Mouse (Mus musculus): ENCODE results near the gene Pelp1. TPM values are rescaled to one million over a fixed set of nuclear protein-coding genes. Genes with fewer than 3 reads are reported as not detected.

The Pelp1 gene
- 15.5 and 17.9 TPM in 2 replicates for polyA plus RNA-seq (2012; rRNA removed)

- WGBS: under 1% methylated on average over 59 of the region's 59 CpGs
- DNase-seq (ENCODE audit: low read depth in 1 of 2, low spot score in 2 of 2): peak; percentile 58 to 74
- Histone ChIP-seq H3K4me1 (ENCODE audit: control insufficient read depth, insufficient read depth, insufficient read length) (peaks cover 3% of the 10 kb centered on the region), H3K27me3 (ENCODE audit: control insufficient read depth, insufficient read depth, low read length) (no peaks in the 10 kb centered on the region), H3K36me3 (ENCODE audit: control insufficient read depth, insufficient read depth, low read length) (no peaks in the 10 kb centered on the region; the same call in none of the 2 replicates), H3K4me3 (ENCODE audit: extremely low read depth, insufficient read depth, insufficient read length) (peak within 1 kb of the TSS; percentile 100), H3K27ac (ENCODE audit: insufficient read depth, low read length) (peak within 1 kb of the TSS; percentile 77)
- TF ChIP-seq CTCF (IDR thresholded peaks at IDR 0.05; ENCODE audit: extremely low read depth, insufficient read depth, insufficient read length, insufficient replicate concordance) (no peak), POLR2A (IDR thresholded peaks at IDR 0.05; ENCODE audit: low read depth, low read length) (no peak)
Measured at GRCm38 (mm10) chr11:70409594-70410296, at the start of gene Pelp1. Gene Pelp1 (minus strand): TSS chr11:70410031.

- TF ChIP-seq POLR2A (IDR thresholded peaks at IDR 0.05; ENCODE audit: low read depth, low read length) (no peak), CTCF (IDR thresholded peaks at IDR 0.05; ENCODE audit: extremely low read depth, insufficient read depth, insufficient read length, insufficient replicate concordance) (no peak)
- no peak for DNase-seq (ENCODE audit: low read depth in 1 of 2, low spot score in 2 of 2)
- 23% methylated on average over 31 of the region's 32 CpGs for WGBS
- Histone ChIP-seq H3K27ac (ENCODE audit: insufficient read depth, low read length) (peak within 1 kb of the TSS; percentile 70), H3K4me3 (ENCODE audit: extremely low read depth, insufficient read depth, insufficient read length) (peak within 1 kb of the TSS; percentile 54), H3K27me3 (ENCODE audit: control insufficient read depth, insufficient read depth, low read length) (peaks cover 8% of the 10 kb centered on the region), H3K36me3 (ENCODE audit: control insufficient read depth, insufficient read depth, low read length) (no peaks in the 10 kb centered on the region), H3K4me1 (ENCODE audit: control insufficient read depth, insufficient read depth, insufficient read length) (peaks cover 2% of the 10 kb centered on the region; the same call in 1 of the 2 replicates)
Measured at GRCm38 (mm10) chr11:70458688-70459600, 49.1 kb upstream of the Pelp1 start, which contains the start of gene Zmynd15. Gene Zmynd15 (plus strand): TSS chr11:70459433.

GRCm38 (mm10) chr11:70453261-70454044 lies 43.6 kb upstream of the Pelp1 start:
- DNase-seq (ENCODE audit: low read depth in 1 of 2, low spot score in 2 of 2): no peak
- Histone ChIP-seq H3K36me3 (ENCODE audit: control insufficient read depth, insufficient read depth, low read length) (peaks cover 2% of the 10 kb centered on the region; the same call in 1 of the 2 replicates), H3K4me3 (ENCODE audit: extremely low read depth, insufficient read depth, insufficient read length) (no peak overlapping the region), H3K4me1 (ENCODE audit: control insufficient read depth, insufficient read depth, insufficient read length) (peaks cover 7% of the 10 kb centered on the region; the same call in 1 of the 2 replicates), H3K27me3 (ENCODE audit: control insufficient read depth, insufficient read depth, low read length) (no peaks in the 10 kb centered on the region), H3K27ac (ENCODE audit: insufficient read depth, low read length) (peak overlapping the region; percentile 63)
- TF ChIP-seq POLR2A (IDR thresholded peaks at IDR 0.05; ENCODE audit: low read depth, low read length) (no peak), CTCF (IDR thresholded peaks at IDR 0.05; ENCODE audit: extremely low read depth, insufficient read depth, insufficient read length, insufficient replicate concordance) (no peak)
- 44% methylated on average over 9 of the region's 9 CpGs for WGBS

- H3K27ac ChIP-seq (ENCODE audit: insufficient read depth, low read length): peak within 1 kb of the TSS; percentile 97
- DNase-seq (ENCODE audit: low read depth in 1 of 2, low spot score in 2 of 2): peak; percentile 91 to 93
- peaks cover 12% of the 10 kb centered on the region for H3K4me1 ChIP-seq (ENCODE audit: control insufficient read depth, insufficient read depth, insufficient read length)
- H3K27me3 ChIP-seq (ENCODE audit: control insufficient read depth, insufficient read depth, low read length): no peaks in the 10 kb centered on the region
- peak within 1 kb of the TSS; percentile 79 for H3K4me3 ChIP-seq (ENCODE audit: extremely low read depth, insufficient read depth, insufficient read length)
- TF ChIP-seq POLR2A (IDR thresholded peaks at IDR 0.05; ENCODE audit: low read depth, low read length) (peak; percentile 74), CTCF (IDR thresholded peaks at IDR 0.05; ENCODE audit: extremely low read depth, insufficient read depth, insufficient read length, insufficient replicate concordance) (peak; percentile 65; the same call in 1 of the 2 replicates)
- peaks cover 2% of the 10 kb centered on the region; the same call in 1 of the 2 replicates for H3K36me3 ChIP-seq (ENCODE audit: control insufficient read depth, insufficient read depth, low read length)
- under 1% methylated on average over 46 of the region's 46 CpGs for WGBS
Measured at GRCm38 (mm10) chr11:70451797-70452498, 42.1 kb upstream of the Pelp1 start, which contains the start of gene Med11. Gene Med11 (plus strand): TSS chr11:70451919.

GRCm38 (mm10) chr11:70450926-70451325 lies 41.1 kb upstream of the Pelp1 start:
- H3K4me3 ChIP-seq (ENCODE audit: extremely low read depth, insufficient read depth, insufficient read length): no peak overlapping the region
- WGBS: 85% methylated on average over 2 of the region's 2 CpGs
- H3K27me3 ChIP-seq (ENCODE audit: control insufficient read depth, insufficient read depth, low read length): no peaks in the 10 kb centered on the region
- peaks cover 2% of the 10 kb centered on the region; the same call in 1 of the 2 replicates for H3K36me3 ChIP-seq (ENCODE audit: control insufficient read depth, insufficient read depth, low read length)
- TF ChIP-seq POLR2A (IDR thresholded peaks at IDR 0.05; ENCODE audit: low read depth, low read length) (no peak), CTCF (IDR thresholded peaks at IDR 0.05; ENCODE audit: extremely low read depth, insufficient read depth, insufficient read length, insufficient replicate concordance) (no peak)
- peaks cover 16% of the 10 kb centered on the region for H3K4me1 ChIP-seq (ENCODE audit: control insufficient read depth, insufficient read depth, insufficient read length)
- DNase-seq (ENCODE audit: low read depth in 1 of 2, low spot score in 2 of 2): no peak
- H3K27ac ChIP-seq (ENCODE audit: insufficient read depth, low read length): no peak overlapping the region

Measured in spleen, adult 2 months (tissue).